Mouse (Mus musculus): ENCODE results near the gene Gnb3. TPM values are rescaled to one million over a fixed set of nuclear protein-coding genes. Genes with fewer than 3 reads are reported as not detected.

Gnb3 gene
- polyA plus RNA-seq (2021) = 0.09 TPM

GRCm38 (mm10) chr6:124840241-124841167 is at the start of gene Gnb3:
Gene Gnb3, minus strand, starts transcription at chr6:124840275.
- DNase-seq (ENCODE audit: low read depth, low spot score) = no peak
- no peak for ATAC-seq
- ChIA-PET CTCF (no interaction called here), POLR2A (interaction anchor here (0.7 kb wide), 1 partner anchor 267 kb away, joined by 3 read pairs; no protein-coding TSS in a partner anchor)
- TF ChIP-seq CTCF (IDR thresholded peaks at IDR 0.05) = no peak
- H3K27me3 ChIP-seq = no peaks in the 10 kb centered on the region
- in situ Hi-C loops (cut with MboI; ENCODE audit: low pct_unique_long_range_greater_than_20kb) = no loop called here

GRCm38 (mm10) chr6:124888555-124889125 is 48.6 kb upstream of the Gnb3 start:
- CTCF ChIA-PET = interaction anchor here (1.2 kb wide), 1 partner anchor 93 kb away, joined by 3 read pairs; no protein-coding TSS in a partner anchor
- POLR2A ChIA-PET = no interaction called here
- H3K27me3 ChIP-seq = peaks cover 24% of the 10 kb centered on the region
- DNase-seq (ENCODE audit: low read depth, low spot score) = no peak
- TF ChIP-seq CTCF (IDR thresholded peaks at IDR 0.05) = no peak
- in situ Hi-C loops (cut with MboI; ENCODE audit: low pct_unique_long_range_greater_than_20kb) = loop anchor here (10.0 kb wide), 1 partner anchor 186 kb away; no protein-coding TSS in a partner anchor
- ATAC-seq = no peak

GRCm38 (mm10) chr6:124887986-124888385 is 47.9 kb upstream of the Gnb3 start, which contains the start of gene Cd4:
Gene Cd4, minus strand, starts transcription at chr6:124888221.
- POLR2A ChIA-PET = no interaction called here
- peaks cover 27% of the 10 kb centered on the region for H3K27me3 ChIP-seq
- DNase-seq (ENCODE audit: low read depth, low spot score) (no peak), ATAC-seq (no peak)
- no peak for TF ChIP-seq CTCF (IDR thresholded peaks at IDR 0.05)
- CTCF ChIA-PET = interaction anchor here (1.2 kb wide), 1 partner anchor 94 kb away, joined by 3 read pairs; no protein-coding TSS in a partner anchor
- in situ Hi-C loops (cut with MboI; ENCODE audit: low pct_unique_long_range_greater_than_20kb) = loop anchor here (10.0 kb wide), 1 partner anchor 187 kb away; no protein-coding TSS in a partner anchor

GRCm38 (mm10) chr6:124885956-124886381 is 45.9 kb upstream of the Gnb3 start:
- DNase-seq (ENCODE audit: low read depth, low spot score) (no peak), ATAC-seq (no peak)
- H3K27me3 ChIP-seq = peaks cover 33% of the 10 kb centered on the region
- CTCF ChIA-PET = no interaction called here
- TF ChIP-seq CTCF (IDR thresholded peaks at IDR 0.05) = no peak
- POLR2A ChIA-PET = no interaction called here
- in situ Hi-C loops (cut with MboI; ENCODE audit: low pct_unique_long_range_greater_than_20kb) = loop anchor here (10.0 kb wide), 1 partner anchor 189 kb away; no protein-coding TSS in a partner anchor

- peaks cover 36% of the 10 kb centered on the region for H3K27me3 ChIP-seq
- in situ Hi-C loops (cut with MboI; ENCODE audit: low pct_unique_long_range_greater_than_20kb) = loop anchor here (10.0 kb wide), 1 partner anchor 190 kb away; no protein-coding TSS in a partner anchor
- ATAC-seq (no peak), DNase-seq (ENCODE audit: low read depth, low spot score) (no peak)
- TF ChIP-seq CTCF (IDR thresholded peaks at IDR 0.05) = no peak
- ChIA-PET POLR2A (no interaction called here), CTCF (no interaction called here)
These were observed 44.8 kb upstream of the Gnb3 start for GRCm38 (mm10) chr6:124884714-124885500.

GRCm38 (mm10) chr6:124883351-124883750 is 43.3 kb upstream of the Gnb3 start:
- CTCF ChIA-PET = interaction anchor here (0.8 to 1.6 kb wide), 2 partner anchors 21 to 23 kb away, joined by 3 to 6 read pairs; no protein-coding TSS in a partner anchor
- DNase-seq (ENCODE audit: low read depth, low spot score) (no peak), ATAC-seq (no peak)
- POLR2A ChIA-PET = interaction anchor here (0.6 kb wide), 1 partner anchor 41 kb away, joined by 3 read pairs; no protein-coding TSS in a partner anchor
- no peak for TF ChIP-seq CTCF (IDR thresholded peaks at IDR 0.05)
- in situ Hi-C loops (cut with MboI; ENCODE audit: low pct_unique_long_range_greater_than_20kb) = loop anchor here (10.0 kb wide), 1 partner anchor 191 kb away; no protein-coding TSS in a partner anchor
- H3K27me3 ChIP-seq = peaks cover 31% of the 10 kb centered on the region

GRCm38 (mm10) chr6:124881821-124882220 is 41.7 kb upstream of the Gnb3 start:
- in situ Hi-C loops (cut with MboI; ENCODE audit: low pct_unique_long_range_greater_than_20kb) = loop anchor here (10.0 kb wide), 1 partner anchor 193 kb away; no protein-coding TSS in a partner anchor

GRCm38 (mm10) chr6:124879390-124879789 is 39.3 kb upstream of the Gnb3 start:
- no peak for DNase-seq (ENCODE audit: low read depth, low spot score)
- ChIA-PET POLR2A (no interaction called here), CTCF (interaction anchor here (1.4 to 2.3 kb wide), 2 partner anchors 13 to 32 kb away, joined by 3 to 6 read pairs; no protein-coding TSS in a partner anchor)
- in situ Hi-C loops (cut with MboI; ENCODE audit: low pct_unique_long_range_greater_than_20kb) = no loop called here
- ATAC-seq = no peak
- TF ChIP-seq CTCF (IDR thresholded peaks at IDR 0.05) = no peak
- H3K27me3 ChIP-seq = peaks cover 24% of the 10 kb centered on the region

More at GRCm38 (mm10) chr6:124881821-124882220, 41.7 kb upstream of the Gnb3 start:
- DNase-seq (ENCODE audit: low read depth, low spot score) (no peak), ATAC-seq (no peak)
- TF ChIP-seq CTCF (IDR thresholded peaks at IDR 0.05) = no peak
- H3K27me3 ChIP-seq = peaks cover 30% of the 10 kb centered on the region
- ChIA-PET CTCF (interaction anchor here (1.6 to 2.3 kb wide), 2 partner anchors 10 to 22 kb away, joined by 6 read pairs; no protein-coding TSS in a partner anchor), POLR2A (no interaction called here)

GRCm38 (mm10) chr6:124874348-124874747 is 34.3 kb upstream of the Gnb3 start:
- no peak for DNase-seq (ENCODE audit: low read depth, low spot score)
- POLR2A ChIA-PET = interaction anchor here (1.0 kb wide), 1 partner anchor 44 kb away, joined by 5 read pairs; no protein-coding TSS in a partner anchor
- CTCF ChIA-PET = interaction anchor here (0.9 to 1.4 kb wide), 2 partner anchors 29 to 30 kb away, joined by 3 to 6 read pairs; no protein-coding TSS in a partner anchor
- in situ Hi-C loops (cut with MboI; ENCODE audit: low pct_unique_long_range_greater_than_20kb) = no loop called here
- no peak for ATAC-seq
- TF ChIP-seq CTCF (IDR thresholded peaks at IDR 0.05) = no peak
- H3K27me3 ChIP-seq = peaks cover 35% of the 10 kb centered on the region

Data from Patski (cell line).